Mouse (Mus musculus) midbrain, embryonic 16.5 days (tissue): ENCODE measurements around the gene Pbld1. TPM values are rescaled to one million over a fixed set of nuclear protein-coding genes. Genes with fewer than 3 reads are reported as not detected.

Source experiments
- ATAC-seq: fragments of 200-750 bp; cut with Nextera tagmentation; 2 replicates; pipeline ENCODE4 v1.8.0; 2017; ENCODE audit warnings: moderate TSS enrichment
- H3K27ac ChIP-seq: fragments of 300-500 bp; sonication (generic); 2 replicates; pipeline ENCODE4 v1.5.1; 2014; ENCODE audit warnings: mild to moderate bottlenecking, low read length, mixed read lengths
- H3K27me3 ChIP-seq: fragments of 300-500 bp; sonication (generic); 2 replicates; pipeline ENCODE4 v1.6.1; 2014; ENCODE audit warnings: low read depth, low read length, mixed read lengths; ENCODE audit not compliant: control insufficient read depth, insufficient read depth
- H3K36me3 ChIP-seq: fragments of 300-500 bp; sonication (generic); 2 replicates; pipeline ENCODE4 v1.6.1; 2014; ENCODE audit warnings: mild to moderate bottlenecking, low read length, moderate library complexity, mixed read lengths; ENCODE audit not compliant: control insufficient read depth, insufficient read depth
- H3K4me1 ChIP-seq: fragments of 300-500 bp; sonication (generic); 2 replicates; pipeline ENCODE4 v1.6.1; 2014; ENCODE audit warnings: mild to moderate bottlenecking, low read length, mixed read lengths; ENCODE audit not compliant: control insufficient read depth, insufficient read depth
- H3K4me2 ChIP-seq: fragments of 300-500 bp; sonication (generic); 2 replicates; pipeline ENCODE4 v1.6.1; 2014; ENCODE audit warnings: mild to moderate bottlenecking, low read length, mixed read lengths
- H3K4me3 ChIP-seq: fragments of 300-500 bp; sonication (generic); 2 replicates; pipeline ENCODE4 v1.5.1; 2014; ENCODE audit warnings: low read depth, mild to moderate bottlenecking, low read length, moderate library complexity, mixed read lengths
- H3K9ac ChIP-seq: fragments of 300-500 bp; sonication (generic); 2 replicates; pipeline ENCODE4 v1.6.1; 2014; ENCODE audit warnings: low read depth, low read length, mixed read lengths
- H3K9me3 ChIP-seq: fragments of 300-500 bp; sonication (generic); replicated peaks from 2 replicates; pipeline ENCODE4 v1.6.1; 2014; ENCODE audit warnings: mild to moderate bottlenecking, low read length, mixed read lengths; ENCODE audit not compliant: control insufficient read depth, poor library complexity, severe bottlenecking
- WGBS: fragments of 180-500 bp; shearing (Covaris S2); extraction: QIAGEN DNeasy Blood & Tissue Kit; methylation state at CpG from one replicate; pipeline ENCODE4 v1.1.7; 2014; 5-methylcytosine and 5-hydroxymethylcytosine counted together
- polyA plus RNA-seq: library from polyadenylated mRNA; unstranded; fragments of >200 nt; fragmentation: Nextera tagmentation; extraction: Ambion mirVana; gene quantifications from 2 replicates; pipeline ENCODE4 v1.2.1, GENCODE M21; 2015

Pbld1 gene
- polyA plus RNA-seq, 1 experiment from 2014 or later, result 0.50 TPM

DNA sequence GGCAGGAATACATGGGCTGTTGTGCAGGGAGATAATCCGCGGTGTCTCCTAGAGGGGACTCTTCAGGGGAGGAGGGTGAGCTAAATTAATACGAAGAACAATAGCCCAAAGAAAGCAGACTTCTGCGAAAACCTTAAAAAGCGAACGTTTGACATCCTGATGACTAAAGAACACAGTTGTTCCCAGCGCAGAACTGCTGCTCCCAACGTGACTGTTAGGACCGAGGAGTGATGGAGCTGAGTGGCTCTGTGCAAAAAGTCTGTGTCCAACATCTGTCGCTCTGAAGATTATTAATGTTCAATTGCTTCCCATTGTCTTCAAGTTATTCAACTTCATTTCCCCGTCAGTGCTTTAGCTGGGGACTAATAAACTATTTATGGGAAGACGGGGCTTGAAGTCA is 38.2 kb downstream of the Pbld1 start:
- H3K27me3 ChIP-seq, result no peaks in the 10 kb centered on the region
- H3K4me2 ChIP-seq, result no peak overlapping the region
- H3K9me3 ChIP-seq, result no peaks in the 10 kb centered on the region
- H3K36me3 ChIP-seq, result no peaks in the 10 kb centered on the region
- no peak overlapping the region for H3K4me3 ChIP-seq
- 49% methylated on average over 12 of the region's 12 CpGs for WGBS
- ATAC-seq, result no peak
- H3K9ac ChIP-seq, result no peak overlapping the region
- H3K27ac ChIP-seq, result no peak overlapping the region
- peaks cover 4% of the 10 kb centered on the region for H3K4me1 ChIP-seq

DNA sequence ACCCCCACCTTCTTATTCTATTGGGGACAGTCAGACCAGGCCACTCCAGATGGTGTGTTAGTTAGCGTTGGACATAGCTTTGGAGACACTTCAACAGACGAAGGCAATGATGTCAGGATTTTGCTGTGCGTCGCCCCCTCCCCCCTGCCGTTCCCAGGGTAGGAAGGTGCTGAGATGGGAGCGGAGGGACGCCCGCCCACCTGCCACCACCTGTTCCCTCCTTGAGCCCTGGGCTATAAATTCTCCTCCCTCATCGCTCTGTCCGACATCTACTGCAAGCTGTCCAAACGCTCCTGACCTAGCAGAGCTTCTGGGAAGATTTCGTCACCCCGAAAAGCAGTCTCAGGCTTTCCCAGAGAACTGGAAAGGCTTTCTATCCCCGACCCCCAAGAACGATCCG is 39.6 kb downstream of the Pbld1 start, which contains the start of gene Atoh7:
Gene Atoh7 (plus strand): TSS at position 131 of the 400 bp plus-strand sequence.
- Histone ChIP-seq H3K9ac (peak within 1 kb of the TSS; percentile 83), H3K4me2 (peak within 1 kb of the TSS; percentile 97), H3K27me3 (no peaks in the 10 kb centered on the region), H3K27ac (peak within 1 kb of the TSS; percentile 56), H3K9me3 (no peaks in the 10 kb centered on the region), H3K36me3 (no peaks in the 10 kb centered on the region), H3K4me1 (peaks cover 4% of the 10 kb centered on the region), H3K4me3 (peak within 1 kb of the TSS; percentile 68)
- WGBS, result 4% methylated on average over 16 of the region's 16 CpGs
- ATAC-seq, result 0 out of 2 replicates have a peak, but pooled peaks have one; percentile 30

DNA sequence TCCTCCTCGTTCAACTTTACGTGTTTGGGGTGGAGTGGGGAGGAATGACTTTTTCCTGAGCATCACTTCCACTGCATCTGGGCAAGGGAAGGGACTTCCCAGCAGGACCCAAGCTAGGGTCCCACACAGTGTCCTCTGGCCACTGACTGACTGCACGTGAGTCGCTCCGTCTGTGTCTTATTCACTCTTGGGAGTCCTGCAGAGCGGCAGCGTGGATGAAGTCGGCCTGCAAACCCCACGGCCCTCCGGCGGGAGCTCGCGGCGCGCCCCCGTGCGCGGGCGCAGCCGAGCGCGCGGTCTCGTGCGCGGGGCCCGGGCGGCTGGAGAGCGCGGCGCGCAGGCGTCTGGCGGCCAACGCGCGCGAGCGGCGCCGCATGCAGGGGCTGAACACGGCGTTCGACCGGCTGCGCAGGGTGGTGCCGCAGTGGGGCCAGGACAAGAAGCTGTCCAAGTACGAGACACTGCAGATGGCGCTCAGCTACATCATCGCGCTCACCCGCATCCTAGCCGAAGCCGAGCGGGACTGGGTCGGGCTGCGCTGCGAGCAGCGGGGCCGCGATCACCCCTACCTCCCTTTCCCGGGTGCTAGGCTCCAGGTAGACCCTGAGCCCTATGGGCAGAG is 40.1 kb downstream of the Pbld1 start:
- WGBS, result under 1% methylated on average over 62 of the region's 62 CpGs
- peak overlapping the region; percentile 97 for H3K4me2 ChIP-seq
- peak; percentile 92 for ATAC-seq
- H3K36me3 ChIP-seq, result no peaks in the 10 kb centered on the region
- H3K4me1 ChIP-seq, result peaks cover 4% of the 10 kb centered on the region
- peak overlapping the region; percentile 56 for H3K27ac ChIP-seq
- H3K9ac ChIP-seq, result peak overlapping the region; percentile 83
- no peaks in the 10 kb centered on the region for H3K27me3 ChIP-seq
- H3K9me3 ChIP-seq, result no peaks in the 10 kb centered on the region
- H3K4me3 ChIP-seq, result peak overlapping the region; percentile 68

DNA sequence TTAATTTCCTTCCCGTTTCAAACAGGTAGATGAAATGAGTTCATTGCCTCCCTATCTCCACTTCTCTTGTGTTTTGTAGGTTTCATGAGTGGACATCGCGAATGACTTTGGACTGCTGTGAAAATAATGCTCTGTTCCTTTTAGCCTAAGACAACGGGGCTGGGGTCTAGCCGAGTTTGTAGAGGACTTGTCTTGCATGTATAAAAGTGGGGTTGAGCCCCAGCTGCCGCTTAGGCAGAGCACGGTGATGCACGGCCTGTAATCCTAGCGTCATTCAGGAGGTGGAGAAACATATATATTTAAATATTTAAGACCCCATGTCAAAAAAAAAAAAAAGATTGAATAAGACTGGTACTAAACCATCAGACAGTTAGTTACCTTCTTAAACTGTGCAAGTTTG is 40.7 kb downstream of the Pbld1 start:
- peak overlapping the region; percentile 68 for H3K4me3 ChIP-seq
- peaks cover 4% of the 10 kb centered on the region for H3K4me1 ChIP-seq
- ATAC-seq, result peak; percentile 69; the same call in 1 of the 2 replicates
- H3K36me3 ChIP-seq, result no peaks in the 10 kb centered on the region
- H3K9ac ChIP-seq, result peak overlapping the region; percentile 83
- 4% methylated on average over 9 of the region's 9 CpGs for WGBS
- H3K27ac ChIP-seq, result peak overlapping the region; percentile 56; the same call in 1 of the 2 replicates
- no peaks in the 10 kb centered on the region for H3K9me3 ChIP-seq
- H3K4me2 ChIP-seq, result peak overlapping the region; percentile 97
- no peaks in the 10 kb centered on the region for H3K27me3 ChIP-seq

DNA sequence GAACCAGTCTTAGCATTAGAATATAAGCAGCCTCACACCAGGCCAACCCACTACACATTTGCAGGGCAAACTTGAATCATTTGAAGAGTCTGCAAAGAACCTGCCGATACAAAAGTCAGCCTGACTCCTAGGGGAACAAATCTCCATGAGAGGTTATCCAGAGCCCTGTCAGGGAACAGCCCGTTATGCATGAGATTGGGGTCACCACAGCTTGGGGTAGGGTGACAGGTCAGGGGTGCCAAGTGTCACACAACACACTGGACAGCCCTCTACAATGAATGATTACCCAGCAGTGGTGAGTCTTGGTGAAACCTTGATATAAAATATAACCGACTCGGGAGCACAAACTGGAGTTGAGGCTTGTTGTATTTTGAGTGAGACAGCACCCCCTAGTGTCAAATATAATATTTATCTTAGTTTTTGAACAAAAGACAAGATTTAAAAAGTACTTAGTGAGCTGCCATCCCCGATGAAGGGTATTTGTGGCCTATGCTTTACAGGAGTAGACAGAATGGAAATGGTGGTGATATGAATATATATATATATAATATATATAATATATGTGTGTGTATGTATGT is 53.2 kb downstream of the Pbld1 start:
- Histone ChIP-seq H3K4me2 (no peak overlapping the region), H3K36me3 (no peaks in the 10 kb centered on the region), H3K9me3 (no peaks in the 10 kb centered on the region; the same call in 1 of the 2 replicates), H3K27me3 (no peaks in the 10 kb centered on the region), H3K9ac (no peak overlapping the region), H3K4me1 (no peaks in the 10 kb centered on the region), H3K4me3 (no peak overlapping the region), H3K27ac (no peak overlapping the region)
- no peak for ATAC-seq
- WGBS, result 40% methylated on average over 5 of the region's 5 CpGs

DNA sequence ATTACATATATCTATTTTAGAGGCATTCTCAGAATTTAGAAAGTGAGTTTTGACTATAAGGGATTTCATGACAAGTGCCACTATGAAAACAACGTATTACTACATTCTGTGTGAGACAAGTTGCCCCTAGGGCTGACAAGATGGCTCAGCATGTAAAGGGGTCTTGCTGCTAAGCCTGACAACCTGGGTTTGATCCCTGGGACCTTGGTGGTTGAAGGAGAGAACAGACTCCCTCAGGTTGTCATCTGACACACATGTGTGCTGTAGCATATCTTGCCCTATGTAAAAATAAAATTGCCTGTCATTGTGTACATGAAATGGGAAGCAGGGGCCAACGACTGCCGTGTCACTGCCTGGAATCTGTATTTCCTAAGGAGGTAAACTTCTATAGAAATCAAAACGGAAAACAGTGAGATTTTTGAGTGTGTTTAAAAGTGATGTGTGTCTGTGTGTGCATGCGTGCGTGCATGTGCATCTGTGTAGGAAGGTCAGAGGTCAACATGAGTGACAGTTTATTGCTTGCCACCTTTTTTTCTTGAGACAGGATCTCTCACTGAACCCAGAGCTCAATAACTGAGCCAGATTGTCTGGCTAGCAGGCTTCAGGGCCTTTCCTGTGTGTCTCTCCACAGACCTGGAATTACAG is 53.9 kb downstream of the Pbld1 start:
- no peaks in the 10 kb centered on the region for H3K27me3 ChIP-seq
- H3K4me2 ChIP-seq, result no peak overlapping the region
- H3K4me3 ChIP-seq, result no peak overlapping the region
- H3K36me3 ChIP-seq, result no peaks in the 10 kb centered on the region
- ATAC-seq, result no peak
- H3K27ac ChIP-seq, result no peak overlapping the region
- H3K9me3 ChIP-seq, result no peaks in the 10 kb centered on the region; the same call in 1 of the 2 replicates
- H3K9ac ChIP-seq, result no peak overlapping the region
- WGBS, result 82% methylated on average over 6 of the region's 6 CpGs
- no peaks in the 10 kb centered on the region for H3K4me1 ChIP-seq

DNA sequence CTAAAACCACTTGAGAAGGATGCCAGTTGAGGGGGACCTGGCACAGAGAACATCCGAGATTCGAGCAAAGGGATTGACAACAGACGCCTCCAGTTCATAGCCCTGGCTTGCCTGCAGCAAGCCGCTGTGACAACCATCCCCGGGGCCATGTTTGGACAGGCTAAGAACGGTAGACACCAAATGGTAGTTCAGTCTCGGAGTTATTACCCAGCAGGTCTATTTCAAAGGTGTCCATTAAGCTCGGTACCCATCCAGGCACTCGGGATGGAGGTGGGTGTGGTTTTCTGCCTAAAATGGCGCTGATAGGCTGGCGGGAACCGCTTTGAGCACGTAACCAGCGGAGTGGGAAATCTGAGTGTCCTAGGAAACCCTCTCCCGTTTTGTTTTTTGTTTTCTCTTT is 55.9 kb downstream of the Pbld1 start:
- no peaks in the 10 kb centered on the region; the same call in 1 of the 2 replicates for H3K9me3 ChIP-seq
- H3K4me2 ChIP-seq, result no peak overlapping the region
- H3K36me3 ChIP-seq, result no peaks in the 10 kb centered on the region
- no peak overlapping the region for H3K27ac ChIP-seq
- no peaks in the 10 kb centered on the region for H3K27me3 ChIP-seq
- ATAC-seq, result no peak
- H3K9ac ChIP-seq, result no peak overlapping the region
- H3K4me3 ChIP-seq, result no peak overlapping the region
- WGBS, result 86% methylated on average over 15 of the region's 15 CpGs
- H3K4me1 ChIP-seq, result no peaks in the 10 kb centered on the region

DNA sequence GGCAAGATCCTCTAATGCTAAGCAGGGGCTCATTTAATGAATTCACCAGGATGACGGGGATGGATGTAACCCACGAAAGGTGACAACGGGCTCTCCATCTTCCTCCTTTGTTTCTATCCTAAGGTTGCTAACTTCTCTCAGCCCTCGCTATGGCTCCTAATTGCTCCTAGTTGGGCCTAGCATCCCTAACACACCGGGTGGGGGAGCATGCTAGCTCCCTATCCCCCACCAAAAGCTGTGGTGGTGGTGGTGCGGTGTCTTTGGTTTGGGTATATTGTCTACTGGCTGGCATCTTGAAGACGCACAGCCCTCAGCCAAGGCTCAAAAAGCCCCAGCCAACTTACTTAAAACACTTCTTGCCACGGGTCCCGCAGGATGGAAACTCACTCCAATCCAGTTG is 56.4 kb downstream of the Pbld1 start:
- H3K4me2 ChIP-seq, result no peak overlapping the region
- no peak overlapping the region for H3K9ac ChIP-seq
- H3K4me1 ChIP-seq, result no peaks in the 10 kb centered on the region
- H3K36me3 ChIP-seq, result no peaks in the 10 kb centered on the region
- H3K9me3 ChIP-seq, result no peaks in the 10 kb centered on the region
- H3K4me3 ChIP-seq, result no peak overlapping the region
- H3K27me3 ChIP-seq, result no peaks in the 10 kb centered on the region
- 92% methylated on average over 9 of the region's 9 CpGs for WGBS
- no peak overlapping the region for H3K27ac ChIP-seq
- ATAC-seq, result no peak

DNA sequence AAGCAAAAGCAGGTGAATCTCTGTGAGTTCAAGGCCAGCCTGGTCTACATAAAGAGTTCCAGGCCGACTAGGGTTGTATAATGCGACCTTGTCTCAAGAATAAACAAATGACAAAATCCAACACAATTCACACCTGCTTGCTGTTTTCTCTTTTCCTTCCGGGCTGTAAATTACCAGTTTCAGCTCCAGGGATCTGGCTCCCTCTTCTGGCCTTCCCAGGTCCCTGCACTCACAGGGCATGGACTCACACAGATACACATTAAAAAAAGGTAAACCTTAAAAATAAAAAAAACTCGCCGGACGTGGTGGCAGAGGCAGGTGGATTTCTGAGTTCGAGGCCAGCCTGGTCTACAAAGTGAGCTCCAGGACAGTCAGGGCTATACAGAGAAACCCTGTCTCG is 57.6 kb downstream of the Pbld1 start:
- H3K9ac ChIP-seq, result no peak overlapping the region
- no peaks in the 10 kb centered on the region for H3K36me3 ChIP-seq
- H3K4me1 ChIP-seq, result no peaks in the 10 kb centered on the region
- no peak for ATAC-seq
- 94% methylated on average over 8 of the region's 8 CpGs for WGBS
- H3K4me2 ChIP-seq, result no peak overlapping the region
- H3K27ac ChIP-seq, result no peak overlapping the region
- H3K4me3 ChIP-seq, result no peak overlapping the region
- H3K27me3 ChIP-seq, result no peaks in the 10 kb centered on the region
- H3K9me3 ChIP-seq, result no peaks in the 10 kb centered on the region
